Mouse (Mus musculus) hindbrain, embryonic 15.5 days (tissue): ENCODE measurements around the gene Dgke. TPM values are rescaled to one million over a fixed set of nuclear protein-coding genes. Genes with fewer than 3 reads are reported as not detected.

Source experiments
- polyA plus RNA-seq: library from polyadenylated mRNA; unstranded; fragments of >200 nt; fragmentation: Nextera tagmentation; extraction: Ambion mirVana; gene quantifications from 2 replicates; pipeline ENCODE4 v1.2.1, GENCODE M21; 2015

Dgke gene
- polyA plus RNA-seq, 1 experiment from 2014 or later: 17.2 TPM

Other genes with a start within 250 kb of the Dgke start
- 28.3 and 29.5 TPM in 2 replicates for gene Akap1, start 202.3 kb downstream of the Dgke start, polyA plus RNA-seq
- 33.6 and 33.8 TPM in 2 replicates for gene Scpep1, start 111.4 kb downstream of the Dgke start, polyA plus RNA-seq
- not detected in 2 replicates for gene Elobl, start 99.9 kb downstream of the Dgke start, polyA plus RNA-seq
- gene Coil, start 96.6 kb downstream of the Dgke start, polyA plus RNA-seq: 29.7 and 29.8 TPM in 2 replicates
- 5.1 and 5.4 TPM in 2 replicates for gene Trim25, start 67.5 kb downstream of the Dgke start, polyA plus RNA-seq
- not detected in 2 replicates for gene Gm525, start 7.0 kb upstream of the Dgke start, polyA plus RNA-seq
- 3.9 and 4.1 TPM in 2 replicates for gene Nog, start 235.5 kb upstream of the Dgke start, polyA plus RNA-seq